Mouse (Mus musculus): ENCODE results near the gene Anxa7.

Gene Anxa7

GRCm38 (mm10) chr14:20479291-20480194 lies at the start of gene Anxa7:
Anxa7 (minus strand) TSS chr14:20480133.
- DNase-seq (ENCODE audit: low spot score in 2 of 2) = peak; percentile 81 to 82

GRCm38 (mm10) chr14:20529643-20530042 lies 49.7 kb upstream of the Anxa7 start:
- DNase-seq (ENCODE audit: low spot score in 2 of 2) = no peak

GRCm38 (mm10) chr14:20520179-20520578 lies 40.2 kb upstream of the Anxa7 start:
- DNase-seq (ENCODE audit: low spot score in 2 of 2) = no peak

- DNase-seq (ENCODE audit: low spot score in 2 of 2) = no peak
Observed at GRCm38 (mm10) chr14:20508424-20508823, 28.5 kb upstream of the Anxa7 start.

GRCm38 (mm10) chr14:20502966-20503365 lies 23.0 kb upstream of the Anxa7 start:
- DNase-seq (ENCODE audit: low spot score in 2 of 2) = no peak

GRCm38 (mm10) chr14:20499982-20500381 lies 20.0 kb upstream of the Anxa7 start:
- DNase-seq (ENCODE audit: low spot score in 2 of 2) = no peak

- no peak for DNase-seq (ENCODE audit: low spot score in 2 of 2)
Observed at GRCm38 (mm10) chr14:20496603-20497002, 16.7 kb upstream of the Anxa7 start, which contains the start of gene Mss51. Mss51 (minus strand) TSS chr14:20496901.

- DNase-seq (ENCODE audit: low spot score in 2 of 2) = no peak
Observed at GRCm38 (mm10) chr14:20486031-20486430, 6.1 kb upstream of the Anxa7 start.

- no peak for DNase-seq (ENCODE audit: low spot score in 2 of 2)
Observed at GRCm38 (mm10) chr14:20482051-20482751, 2.3 kb upstream of the Anxa7 start.

- peak; percentile 15 to 66 for DNase-seq (ENCODE audit: low spot score in 2 of 2)
Observed at GRCm38 (mm10) chr14:20481211-20481610, 1.3 kb upstream of the Anxa7 start.

- DNase-seq (ENCODE audit: low spot score in 2 of 2) = no peak
Observed at GRCm38 (mm10) chr14:20480195-20480579, 254 bp upstream of the Anxa7 start.

- DNase-seq (ENCODE audit: low spot score in 2 of 2) = peak; percentile 46 to 47
Observed at GRCm38 (mm10) chr14:20478801-20479200, 1.1 kb downstream of the Anxa7 start.

- no peak for DNase-seq (ENCODE audit: low spot score in 2 of 2)
Observed at GRCm38 (mm10) chr14:20478385-20478784, 1.5 kb downstream of the Anxa7 start.

- no peak for DNase-seq (ENCODE audit: low spot score in 2 of 2)
Observed at GRCm38 (mm10) chr14:20477261-20478025, 2.5 kb downstream of the Anxa7 start.

- DNase-seq (ENCODE audit: low spot score in 2 of 2) = no peak
Observed at GRCm38 (mm10) chr14:20460216-20460615, 19.7 kb downstream of the Anxa7 start.

- DNase-seq (ENCODE audit: low spot score in 2 of 2) = no peak
Observed at GRCm38 (mm10) chr14:20458378-20458777, 21.6 kb downstream of the Anxa7 start.

- no peak for DNase-seq (ENCODE audit: low spot score in 2 of 2)
Observed at GRCm38 (mm10) chr14:20452929-20453328, 27.0 kb downstream of the Anxa7 start.

- peak; percentile 54 to 79 for DNase-seq (ENCODE audit: low spot score in 2 of 2)
Observed at GRCm38 (mm10) chr14:20451765-20452331, 28.1 kb downstream of the Anxa7 start, which contains the start of gene Cfap70. Cfap70 (minus strand) TSS chr14:20452226.

GRCm38 (mm10) chr14:20451302-20451701 lies 28.6 kb downstream of the Anxa7 start:
- DNase-seq (ENCODE audit: low spot score in 2 of 2) = no peak

- DNase-seq (ENCODE audit: low spot score in 2 of 2) = no peak
Observed at GRCm38 (mm10) chr14:20447209-20447608, 32.7 kb downstream of the Anxa7 start.

- no peak for DNase-seq (ENCODE audit: low spot score in 2 of 2)
Observed at GRCm38 (mm10) chr14:20442252-20442651, 37.7 kb downstream of the Anxa7 start.

GRCm38 (mm10) chr14:20436976-20437375 lies 43.0 kb downstream of the Anxa7 start:
- DNase-seq (ENCODE audit: low spot score in 2 of 2) = no peak
